Mouse (Mus musculus): ENCODE measurements around the gene Cmya5.

GRCm38 (mm10) chr13:93141184-93141583 is 3.3 kb downstream of the Cmya5 start:
- TF ChIP-seq CTCF (IDR thresholded peaks at IDR 0.05; ENCODE audit: control insufficient read depth, insufficient read depth, low read length) (no peak), POLR2A (IDR thresholded peaks at IDR 0.05; ENCODE audit: borderline replicate concordance, control insufficient read depth, low read depth, low read length) (no peak)

All from bone marrow, adult 2 months (tissue).